8 mouse cellular contexts compared by ENCODE assay signal in the genomic region with DNA sequence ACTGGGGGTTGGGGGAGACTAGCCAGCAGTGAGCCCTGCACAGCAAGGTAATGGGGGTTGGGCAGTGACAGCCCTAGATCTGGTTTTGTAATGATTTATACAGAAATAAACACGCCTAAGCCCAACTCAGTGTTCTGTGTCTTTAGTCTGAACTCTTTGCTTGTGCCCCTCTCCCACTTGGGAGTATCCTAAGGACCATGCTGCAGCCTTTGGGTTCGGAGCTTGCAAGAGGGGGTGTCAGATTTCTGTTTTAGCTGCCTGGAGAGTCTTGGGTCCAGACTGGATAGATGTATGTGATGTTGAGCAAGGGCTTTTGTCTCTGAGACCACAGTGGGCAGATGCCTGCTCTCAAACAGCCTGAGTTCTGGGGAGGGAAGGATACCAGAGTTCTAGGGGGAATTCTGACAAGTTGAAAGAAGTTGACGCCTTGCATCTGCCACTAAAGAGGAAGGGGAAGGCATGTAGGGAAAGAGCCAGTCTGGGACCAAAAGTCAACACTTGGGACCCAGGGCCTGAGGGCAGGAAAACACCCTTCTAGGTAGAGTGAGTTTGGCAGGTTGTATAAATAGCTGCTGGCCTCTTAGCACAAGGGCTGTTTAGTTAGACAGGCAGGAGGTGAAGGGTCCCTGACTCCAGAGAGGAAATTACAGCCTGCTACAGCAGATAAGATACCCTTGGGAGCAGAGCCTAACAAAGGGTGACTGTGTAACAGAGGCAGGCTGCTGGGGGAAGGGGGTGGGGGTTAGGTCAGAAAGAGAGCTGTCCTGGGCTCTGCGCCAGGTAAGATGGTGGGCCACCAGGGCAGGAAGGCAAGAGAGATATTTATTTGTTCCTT. TPM values are rescaled to one million over a fixed set of nuclear protein-coding genes. Genes with fewer than 3 reads are reported as not detected.
DNase-seq lines count a peak whose midpoint lies in the region; ATAC-seq and TF ChIP-seq lines count a peak whose summit lies in the region.

No protein-coding gene starts in this region.

- ATAC-seq in heart, embryonic 15.5 days (replicated peaks; ENCODE audit: insufficient number of reproducible peaks, insufficient read depth, low FRiP score, low read depth) = peak; percentile 81
- ATAC-seq in megakaryocyte-erythroid progenitor cell, adult 5-6 weeks (replicated peaks; ENCODE audit: low FRiP score, low TSS enrichment, poor library complexity, severe bottlenecking) = peak; percentile 64

- 11% methylated on average over 4 of the region's 4 CpGs for WGBS in heart, embryonic 15.5 days

- peak; percentile 85 for DNase-seq in adrenal gland, postnatal 14 days
- DNase-seq in kidney, postnatal 10 days = peak; percentile 86
- DNase-seq in urinary bladder, postnatal 14 days (ENCODE audit: low spot score) = no peak
- no peak for DNase-seq in thymus, postnatal 10 days (ENCODE audit: low spot score in 2 of 2)
- no peak for DNase-seq in layer of hippocampus, adult 9-10 months (ENCODE audit: low spot score)

- peak overlapping the region; percentile 29 for H3K9ac ChIP-seq in heart, embryonic 15.5 days

- peak overlapping the region; percentile 93 for H3K27ac ChIP-seq in heart, embryonic 15.5 days

- peaks cover 28% of the 10 kb centered on the region for H3K36me3 ChIP-seq in C2C12 (ENCODE audit: control insufficient read depth, insufficient read depth)
- H3K36me3 ChIP-seq in heart, embryonic 15.5 days = peaks cover 26% of the 10 kb centered on the region

- H3K4me3 ChIP-seq in C2C12 (ENCODE audit: insufficient read depth, poor library complexity, severe bottlenecking) = no peak overlapping the region
- peak overlapping the region; percentile 10; the same call in 1 of the 2 replicates for H3K4me3 ChIP-seq in heart, embryonic 15.5 days

- H3K4me1 ChIP-seq in heart, embryonic 15.5 days (replicated peaks) = peaks cover 54% of the 10 kb centered on the region

- no peaks in the 10 kb centered on the region for H3K9me3 ChIP-seq in heart, embryonic 15.5 days (replicated peaks)

- no peaks in the 10 kb centered on the region for H3K79me2 ChIP-seq in C2C12 (ENCODE audit: control insufficient read depth, insufficient read depth)

- H3ac ChIP-seq in C2C12 (ENCODE audit: control insufficient read depth, insufficient read length, low read depth) = peak overlapping the region; percentile 13

- no peaks in the 10 kb centered on the region for H3K27me3 ChIP-seq in C2C12 (ENCODE audit: control insufficient read depth, insufficient read depth, insufficient read length)
- no peaks in the 10 kb centered on the region for H3K27me3 ChIP-seq in heart, embryonic 15.5 days

- no peak for TF ChIP-seq CTCF in C2C12 (IDR thresholded peaks at IDR 0.05; ENCODE audit: control insufficient read depth, insufficient read depth, insufficient read length)

- peak overlapping the region; percentile 44 for H3K4me2 ChIP-seq in heart, embryonic 15.5 days

- no peaks in the 10 kb centered on the region for H3K79me3 ChIP-seq in C2C12 (ENCODE audit: low read depth)

TF ChIP-seq in C2C12, 6 proteins besides CTCF, POLR2A, EP300 and RAD21:
- TF ChIP-seq CEBPB (IDR thresholded peaks at IDR 0.05; ENCODE audit: low read depth) = peak; percentile 6
- TF ChIP-seq MAX (IDR thresholded peaks at IDR 0.05) = no peak

RNA-seq across cellular contexts. Expression of gene Ak1, which starts 0.7 kb away (rescaled TPM):
- 184 TPM for polyA plus RNA-seq in C2C12 (2012; fragmentation: generic; extraction: Trizol)
- 53.2 and 61.4 TPM in 2 replicates for total RNA-seq in adrenal gland, postnatal 14 days (2021)
- polyA plus RNA-seq in heart, embryonic 15.5 days (2015; fragmentation: Nextera tagmentation; extraction: Ambion mirVana) = 360 and 390 TPM in 2 replicates
- total RNA-seq in megakaryocyte-erythroid progenitor cell, adult 5-6 weeks (2014; fragmentation: Nextera tagmentation) = 1.7 and 2.4 TPM in 2 replicates
- 1.2 and 8.0 TPM in 2 replicates for total RNA-seq in megakaryocyte-erythroid progenitor cell, adult 5-6 weeks (2017)

RNA-seq across cellular contexts. Expression of gene St6galnac6, which starts 21.4 kb away (rescaled TPM):
- polyA plus RNA-seq in C2C12 (2012; fragmentation: generic; extraction: Trizol) = 59.1 TPM
- total RNA-seq in adrenal gland, postnatal 14 days (2021) = 54.1 and 56.5 TPM in 2 replicates
- polyA plus RNA-seq in heart, embryonic 15.5 days (2015; fragmentation: Nextera tagmentation; extraction: Ambion mirVana) = 28.5 and 29.0 TPM in 2 replicates
- 13.8 and 19.1 TPM in 2 replicates for total RNA-seq in megakaryocyte-erythroid progenitor cell, adult 5-6 weeks (2014; fragmentation: Nextera tagmentation)
- 6.5 and 12.9 TPM in 2 replicates for total RNA-seq in megakaryocyte-erythroid progenitor cell, adult 5-6 weeks (2017)

RNA-seq across cellular contexts. Expression of gene Eng, which starts 25.5 kb away (rescaled TPM):
- polyA plus RNA-seq in C2C12 (2012; fragmentation: generic; extraction: Trizol) = 1.1 TPM
- 105 and 106 TPM in 2 replicates for total RNA-seq in adrenal gland, postnatal 14 days (2021)
- 144 and 163 TPM in 2 replicates for polyA plus RNA-seq in heart, embryonic 15.5 days (2015; fragmentation: Nextera tagmentation; extraction: Ambion mirVana)
- total RNA-seq in megakaryocyte-erythroid progenitor cell, adult 5-6 weeks (2014; fragmentation: Nextera tagmentation) = 97.0 and 99.9 TPM in 2 replicates
- total RNA-seq in megakaryocyte-erythroid progenitor cell, adult 5-6 weeks (2017) = 10.8 and 21.3 TPM in 2 replicates

RNA-seq across cellular contexts. Expression of gene St6galnac4, which starts 34.0 kb away (rescaled TPM):
- polyA plus RNA-seq in C2C12 (2012; fragmentation: generic; extraction: Trizol) = 82.3 TPM
- 12.0 and 13.5 TPM in 2 replicates for total RNA-seq in adrenal gland, postnatal 14 days (2021)
- 33.5 and 38.7 TPM in 2 replicates for polyA plus RNA-seq in heart, embryonic 15.5 days (2015; fragmentation: Nextera tagmentation; extraction: Ambion mirVana)
- 21.5 and 29.8 TPM in 2 replicates for total RNA-seq in megakaryocyte-erythroid progenitor cell, adult 5-6 weeks (2014; fragmentation: Nextera tagmentation)
- total RNA-seq in megakaryocyte-erythroid progenitor cell, adult 5-6 weeks (2017) = 22.3 and 22.7 TPM in 2 replicates

RNA-seq across cellular contexts. Expression of gene 9430097D07Rik, which starts 45.4 kb away (rescaled TPM):
- 0.04 TPM for polyA plus RNA-seq in C2C12 (2012; fragmentation: generic; extraction: Trizol)
- total RNA-seq in adrenal gland, postnatal 14 days (2021) = not detected in 2 replicates
- 0.08 TPM in 1 of 2 replicates, not detected in the other for polyA plus RNA-seq in heart, embryonic 15.5 days (2015; fragmentation: Nextera tagmentation; extraction: Ambion mirVana)
- not detected in 2 replicates for total RNA-seq in megakaryocyte-erythroid progenitor cell, adult 5-6 weeks (2014; fragmentation: Nextera tagmentation)
- 0.75 TPM in 1 of 2 replicates, not detected in the other for total RNA-seq in megakaryocyte-erythroid progenitor cell, adult 5-6 weeks (2017)

Comparison
In these comparisons a context has a peak if more than half of its experiments do, and no peak if none do; other contexts are left out.
1. DNase-seq: peak in adrenal gland, postnatal 14 days (single experiment) and kidney, postnatal 10 days (single experiment); none in urinary bladder, postnatal 14 days (single experiment), thymus, postnatal 10 days (0 of 2) and layer of hippocampus, adult 9-10 months (single experiment).